Mouse (Mus musculus) common myeloid progenitor, adult 5-6 weeks (primary cell): ENCODE results near the gene Tpr. TPM values are rescaled to one million over a fixed set of nuclear protein-coding genes. Genes with fewer than 3 reads are reported as not detected.

Source experiments
- ATAC-seq: replicated peaks from 2 replicates; pipeline ENCODE4 v1.8.0; 2016; ENCODE audit warnings: low read depth, mild to moderate bottlenecking, moderate TSS enrichment, inconsistent platforms; ENCODE audit not compliant: poor library complexity, severe bottlenecking
- total RNA-seq: library from RNA; stranded (forward); fragments of 200-1000, 187-1606 nt; gene quantifications from 2 replicates; pipeline ENCODE4 v1.2.3, GENCODE M21; 2017

Gene Tpr
- total RNA-seq = 523 and 604 TPM in 2 replicates

DNA sequence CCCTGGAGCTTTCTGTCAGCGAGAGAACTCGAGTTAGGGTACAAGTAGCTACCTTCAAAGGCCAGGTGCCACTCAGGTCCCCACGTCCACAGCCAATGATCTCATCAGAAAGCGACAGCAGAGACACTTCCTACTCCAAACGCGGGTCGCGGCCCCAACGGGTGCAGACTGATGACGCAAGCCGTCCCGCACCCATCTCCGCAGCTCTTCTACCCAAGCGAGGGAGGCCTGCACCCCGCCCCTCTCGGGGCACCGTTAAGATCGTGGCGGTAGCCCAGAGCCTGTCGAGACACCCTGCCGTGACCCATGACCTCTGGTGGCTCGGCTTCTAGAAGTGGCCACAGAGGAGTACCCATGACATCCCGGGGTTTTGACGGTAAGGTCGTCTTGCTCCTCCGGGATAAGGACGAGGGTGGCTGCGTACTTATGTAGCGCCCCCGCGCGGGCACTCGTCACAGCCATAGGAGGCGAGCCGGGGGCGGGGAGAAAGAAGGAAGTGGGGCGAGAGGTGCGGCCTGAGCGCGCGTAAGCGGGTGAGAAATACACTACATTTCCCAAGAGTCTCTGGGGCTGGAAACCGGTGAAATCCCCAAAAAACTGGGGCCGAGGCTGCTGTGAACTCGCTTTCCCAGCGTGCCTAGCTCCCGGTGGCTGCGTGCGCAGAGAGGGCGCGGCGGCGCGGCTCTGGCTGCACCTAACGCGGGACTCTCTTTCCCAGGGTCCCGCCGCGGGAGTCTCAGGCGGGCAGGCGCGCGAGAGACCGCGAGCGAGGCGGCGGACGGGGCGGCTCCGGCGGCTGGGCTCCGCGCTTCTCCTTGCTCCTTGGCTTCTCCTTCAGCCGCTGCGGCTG is at the start of gene Tpr, which contains the start of gene Odr4:
TSS of gene Tpr (plus strand) at position 201 of the 850 bp plus-strand sequence.
TSS of gene Odr4 (minus strand) at position 443 of the 850 bp plus-strand sequence.
- peak; percentile 86 for ATAC-seq

DNA sequence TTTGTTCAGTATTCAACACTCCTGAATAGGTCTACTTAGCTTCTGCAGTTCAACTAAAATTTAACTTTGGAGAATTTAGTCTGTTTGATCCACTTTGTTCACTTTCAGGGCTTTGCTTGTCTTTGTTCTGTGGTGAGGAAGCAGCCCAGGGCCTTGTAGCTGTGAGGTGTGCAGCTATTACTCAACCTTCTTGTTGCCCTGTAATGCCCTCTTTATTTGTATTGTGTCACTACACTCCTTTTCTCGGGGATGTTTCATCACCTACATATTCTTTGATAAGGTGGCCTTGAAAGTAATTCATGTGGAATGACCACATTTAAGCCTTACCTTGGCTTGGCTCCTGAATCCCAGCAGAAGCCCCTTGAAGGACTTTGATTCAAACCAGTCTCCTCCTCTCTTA is 31.8 kb upstream of the Tpr start:
- ATAC-seq = no peak

DNA sequence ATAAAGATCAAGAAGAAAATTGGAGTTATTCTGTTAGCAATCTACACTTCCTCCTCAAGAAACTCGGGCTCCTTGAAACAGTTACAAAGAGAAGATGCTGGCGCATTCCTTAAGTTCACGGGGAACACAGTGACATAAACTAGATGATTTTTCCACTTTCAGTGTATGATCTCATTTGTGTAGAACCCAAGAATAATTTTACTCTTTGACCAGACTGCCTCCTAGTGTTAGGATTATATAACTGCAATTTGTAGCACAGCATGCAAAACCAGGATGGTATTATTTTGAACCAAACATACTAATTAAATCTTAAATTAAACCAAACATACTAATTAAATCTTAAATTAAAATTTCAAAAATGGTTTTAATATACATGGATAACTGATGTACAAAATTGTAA is 19.7 kb upstream of the Tpr start:
- peak; percentile 79; the same call in 1 of the 2 replicates for ATAC-seq

DNA sequence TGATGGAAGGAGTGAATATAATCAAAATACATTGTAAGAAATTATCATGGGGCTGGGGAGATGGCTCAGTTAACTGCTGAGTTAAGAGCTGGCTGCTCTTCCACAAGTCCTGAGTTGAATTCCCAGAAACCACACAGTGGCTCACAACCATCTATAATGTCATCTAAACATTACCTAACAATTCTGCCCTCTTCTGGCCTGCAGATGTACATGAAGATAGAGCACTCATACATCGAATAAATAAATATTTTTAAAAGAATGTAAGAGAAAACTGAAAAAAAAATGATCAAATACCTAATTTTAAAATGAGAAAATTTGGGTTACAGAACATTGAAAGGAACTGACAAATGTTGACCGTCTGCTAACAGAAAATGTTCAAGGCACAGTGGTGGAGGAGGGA is 18.4 kb upstream of the Tpr start:
- ATAC-seq = no peak

DNA sequence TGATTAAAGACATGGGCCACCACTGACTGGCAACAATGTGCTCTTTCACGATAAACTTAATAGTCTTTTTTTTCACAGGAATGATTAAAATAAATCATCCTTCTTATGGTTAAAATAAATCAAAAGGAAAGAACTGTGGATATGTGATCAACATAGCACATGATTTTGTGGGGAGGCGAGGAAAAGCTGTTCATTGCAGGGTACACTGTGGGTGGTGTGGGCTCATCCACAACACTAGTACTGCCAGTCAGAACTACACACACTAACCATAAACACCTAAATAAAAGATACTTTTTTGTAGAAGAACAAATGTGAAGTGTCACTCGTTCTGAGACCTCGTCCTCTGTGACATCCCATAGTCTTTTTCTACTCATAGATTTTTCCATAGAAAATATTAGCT is 8.5 kb upstream of the Tpr start:
- no peak for ATAC-seq

DNA sequence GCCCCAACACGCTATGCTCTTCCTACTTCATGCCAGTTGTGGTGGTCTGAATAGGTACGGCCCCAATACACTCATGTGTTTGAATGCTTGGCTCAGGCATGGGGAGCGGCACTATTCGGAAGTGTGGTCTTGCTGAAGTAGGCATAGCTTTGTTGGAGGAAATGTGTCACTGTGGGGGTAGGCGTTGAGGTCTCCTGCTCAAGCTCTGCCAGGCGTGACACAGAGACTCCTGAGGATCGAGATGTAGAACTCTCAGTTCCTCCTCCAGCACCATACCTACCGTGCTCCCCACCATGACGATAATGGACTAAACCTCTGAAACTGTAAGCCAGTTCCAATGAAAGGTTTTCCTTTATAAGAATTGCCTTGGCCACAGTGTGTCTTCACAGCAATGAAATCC is 5.1 kb upstream of the Tpr start:
- ATAC-seq = no peak

DNA sequence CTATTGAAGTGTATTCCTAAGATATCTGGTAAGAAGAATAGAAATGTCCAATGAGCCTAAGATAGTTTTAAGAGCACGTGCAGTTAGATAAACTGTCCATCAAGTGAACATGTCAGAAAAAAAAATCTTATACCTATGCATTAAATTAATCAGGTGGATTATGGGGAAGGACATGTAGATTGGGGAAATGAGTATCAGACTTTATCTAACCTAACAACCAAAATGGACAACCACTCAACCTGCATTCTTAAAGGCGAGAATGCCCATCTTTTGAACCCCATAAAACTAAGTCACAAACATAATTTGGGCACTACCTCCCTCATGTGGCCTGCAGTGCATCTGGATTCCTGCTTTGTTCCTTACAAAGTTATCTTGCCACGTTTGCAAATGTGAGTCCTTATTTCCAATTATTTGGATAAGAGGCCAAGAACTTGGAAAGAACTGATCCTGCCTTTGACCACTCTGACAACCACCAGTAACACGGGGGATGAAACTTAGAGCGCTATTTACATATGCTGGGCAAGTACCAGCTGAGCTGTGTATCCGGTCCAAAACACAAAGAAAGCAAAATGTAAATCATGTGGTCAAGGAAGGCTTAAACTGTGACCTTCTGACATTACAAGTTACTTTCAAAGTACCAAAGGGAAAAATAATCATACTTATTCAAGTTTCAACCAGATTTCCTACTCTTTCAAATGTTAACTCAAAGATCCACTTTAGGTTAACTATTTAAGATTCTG is 3.1 kb upstream of the Tpr start:
- ATAC-seq = no peak

DNA sequence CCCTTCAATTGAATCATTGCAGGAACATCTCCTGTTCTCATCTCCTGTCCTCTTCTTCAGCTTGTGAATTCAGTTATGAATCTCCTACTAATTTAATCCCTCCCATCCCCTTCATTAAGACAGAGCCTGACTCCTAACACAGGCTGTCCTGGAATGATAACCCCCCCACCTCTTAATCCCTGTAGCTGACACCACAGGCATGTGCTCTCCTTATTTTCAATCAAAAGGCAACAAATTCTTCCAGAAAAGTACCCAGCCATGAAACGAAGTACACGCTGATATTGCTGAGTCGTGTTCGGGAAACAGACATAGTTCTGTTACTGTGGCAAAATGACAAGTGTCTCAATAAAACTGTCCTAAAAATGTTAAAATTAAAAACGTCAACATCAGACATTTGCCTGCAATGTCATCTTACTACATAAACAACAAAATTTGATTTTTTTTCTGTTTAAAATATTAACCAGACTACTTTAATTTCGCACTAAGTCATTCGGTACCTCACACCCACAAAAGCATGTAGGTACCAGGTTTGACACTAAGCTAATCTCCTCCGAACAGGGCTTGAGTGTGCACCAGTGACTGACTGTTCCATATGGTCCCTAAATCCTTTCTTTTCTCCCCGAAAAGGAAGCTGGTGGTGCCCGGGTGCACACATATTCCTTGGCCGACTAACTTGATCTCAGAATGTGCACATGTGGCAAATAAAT is 554 bp upstream of the Tpr start:
- peak; percentile 11 for ATAC-seq

DNA sequence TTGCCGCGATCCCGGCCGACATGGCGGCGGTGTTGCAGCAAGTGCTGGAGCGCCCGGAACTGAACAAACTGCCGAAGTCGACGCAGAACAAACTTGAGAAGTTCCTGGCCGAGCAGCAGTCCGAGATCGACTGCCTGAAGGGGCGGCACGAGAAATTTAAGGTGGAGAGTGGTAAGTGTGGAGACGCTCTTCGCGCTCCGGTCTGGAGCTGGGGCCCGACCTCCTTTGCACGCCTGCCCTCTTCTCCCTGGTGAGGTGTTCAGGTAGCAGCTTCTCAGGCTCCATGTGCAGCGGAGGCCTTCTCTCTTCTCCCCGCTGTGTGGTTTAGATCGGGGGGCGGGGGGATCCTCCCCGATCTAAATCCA is 832 bp downstream of the Tpr start:
- no peak; the same call in 1 of the 2 replicates for ATAC-seq

DNA sequence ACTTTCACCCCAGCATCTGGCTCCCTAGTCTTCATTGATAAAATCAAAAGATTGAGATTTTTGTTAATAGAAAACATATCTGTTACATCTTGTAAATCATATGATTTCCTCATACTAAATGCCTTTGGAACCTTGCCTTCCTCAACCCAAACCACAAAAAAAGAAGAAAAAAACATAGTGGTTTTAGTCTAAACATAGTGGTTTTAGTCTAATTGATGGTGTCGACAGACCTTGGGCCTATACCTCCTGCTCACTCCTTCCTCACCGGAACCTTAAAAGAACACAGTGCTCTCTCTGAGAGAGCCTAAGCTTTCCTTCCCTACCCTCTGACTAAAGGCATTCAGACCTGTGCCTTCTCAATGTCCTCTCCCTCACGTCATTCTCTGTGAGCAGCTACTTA is 3.4 kb downstream of the Tpr start:
- ATAC-seq = no peak

DNA sequence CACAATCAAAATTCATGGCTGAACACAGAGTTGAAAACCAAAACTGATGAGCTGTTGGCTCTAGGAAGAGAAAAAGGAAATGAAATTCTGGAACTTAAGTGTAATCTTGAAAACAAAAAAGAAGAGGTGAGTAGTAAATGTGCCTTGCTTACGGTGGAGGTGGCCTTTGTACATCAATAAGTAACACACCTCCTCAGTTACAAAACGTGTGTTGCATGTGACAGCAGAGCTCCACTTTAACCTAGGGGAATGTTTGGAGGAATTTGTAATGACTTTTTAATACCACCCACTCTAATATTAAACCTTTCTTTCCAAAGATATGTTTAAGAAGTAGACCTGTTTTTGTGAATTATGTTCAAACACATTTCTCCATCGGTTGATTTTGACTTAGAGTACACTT is 11.3 kb downstream of the Tpr start:
- ATAC-seq = no peak

DNA sequence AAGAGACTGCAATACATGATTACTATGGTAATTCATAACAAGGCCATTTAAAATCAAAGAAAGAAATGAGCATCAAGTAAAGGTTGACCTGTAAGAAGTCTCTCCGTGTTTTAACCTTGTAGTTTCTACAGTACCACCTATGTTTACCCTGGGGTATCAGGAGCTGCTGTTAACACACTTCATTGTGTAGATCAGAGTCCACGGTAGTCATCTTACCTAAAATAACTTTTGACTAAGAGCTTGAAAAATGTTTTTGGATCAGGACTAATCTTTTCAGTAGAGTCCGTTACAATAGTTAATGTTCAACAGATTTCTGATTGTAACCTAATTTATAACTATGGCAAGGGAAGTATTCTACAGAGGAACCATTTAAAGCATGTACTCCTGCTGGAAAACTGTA is 11.9 kb downstream of the Tpr start:
- no peak for ATAC-seq

DNA sequence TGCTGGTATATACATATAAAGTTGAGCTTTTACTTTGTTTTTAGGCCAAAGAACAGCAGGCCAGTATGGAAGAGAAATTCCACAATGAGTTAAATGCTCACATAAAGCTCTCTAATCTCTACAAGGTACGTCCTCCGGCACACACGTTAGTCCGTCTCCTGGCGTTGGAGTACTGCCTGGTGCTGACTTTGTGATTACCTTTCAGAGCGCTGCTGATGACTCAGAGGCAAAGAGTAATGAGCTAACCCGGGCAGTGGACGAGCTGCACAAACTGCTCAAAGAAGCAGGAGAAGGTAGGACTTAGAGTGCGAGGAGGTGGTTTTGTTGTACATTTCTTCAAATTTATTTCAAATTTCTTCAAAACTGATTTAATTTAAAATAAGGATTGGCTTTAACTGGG is 14.6 kb downstream of the Tpr start:
- no peak for ATAC-seq

DNA sequence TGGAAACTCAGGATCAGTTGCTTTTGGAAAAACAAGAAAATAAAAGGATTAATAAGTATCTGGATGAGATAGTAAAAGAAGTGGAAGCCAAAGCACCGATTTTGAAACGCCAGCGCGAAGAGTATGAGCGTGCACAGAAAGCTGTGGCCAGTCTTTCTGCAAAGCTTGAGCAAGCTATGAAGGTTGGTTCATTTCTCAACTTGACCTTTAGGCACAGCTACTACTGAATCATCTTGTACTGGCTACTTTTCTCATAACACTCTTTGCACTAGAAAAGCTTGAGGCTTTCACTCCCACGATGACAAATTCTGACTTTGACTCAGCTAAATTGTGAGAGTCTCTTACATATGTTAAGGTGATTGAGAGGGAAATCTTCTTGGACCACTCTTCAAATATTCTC is 17.4 kb downstream of the Tpr start:
- ATAC-seq = no peak

DNA sequence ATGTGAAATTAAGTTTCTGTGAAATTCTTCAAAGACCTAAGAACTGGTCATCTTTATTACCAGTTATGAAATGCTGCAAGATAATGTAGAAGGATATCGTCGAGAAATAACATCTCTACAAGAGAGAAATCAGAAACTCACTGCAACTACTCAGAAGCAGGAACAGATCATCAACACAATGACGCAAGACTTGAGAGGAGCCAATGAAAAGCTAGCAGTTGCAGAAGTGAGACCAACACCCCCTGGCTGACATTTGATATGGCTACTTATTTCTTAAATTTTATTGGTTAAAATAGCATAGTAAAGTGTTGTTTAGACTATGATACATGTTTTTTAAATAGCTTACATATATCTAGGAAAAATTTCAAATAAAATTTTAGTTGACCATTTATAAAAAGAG is 23.4 kb downstream of the Tpr start:
- no peak for ATAC-seq

DNA sequence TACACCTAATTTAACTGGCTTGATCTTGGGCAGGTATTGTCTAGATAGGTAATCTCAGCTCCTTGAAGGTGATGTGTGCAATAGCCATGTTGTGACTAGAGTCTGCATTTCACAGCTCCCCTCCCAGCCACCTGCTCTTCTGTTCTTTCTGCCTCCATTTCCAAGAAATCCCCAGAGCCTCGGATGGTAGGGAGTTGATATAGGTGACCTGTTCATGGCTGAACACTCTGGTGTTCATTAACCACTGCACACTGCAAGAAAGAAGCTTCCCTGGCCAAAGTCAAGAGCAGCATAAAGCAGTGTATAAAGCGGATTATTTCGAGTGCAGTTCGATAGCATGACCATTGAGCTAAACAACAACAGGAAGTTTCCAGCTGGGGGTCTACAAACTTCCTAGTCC is 25.8 kb downstream of the Tpr start:
- no peak for ATAC-seq

DNA sequence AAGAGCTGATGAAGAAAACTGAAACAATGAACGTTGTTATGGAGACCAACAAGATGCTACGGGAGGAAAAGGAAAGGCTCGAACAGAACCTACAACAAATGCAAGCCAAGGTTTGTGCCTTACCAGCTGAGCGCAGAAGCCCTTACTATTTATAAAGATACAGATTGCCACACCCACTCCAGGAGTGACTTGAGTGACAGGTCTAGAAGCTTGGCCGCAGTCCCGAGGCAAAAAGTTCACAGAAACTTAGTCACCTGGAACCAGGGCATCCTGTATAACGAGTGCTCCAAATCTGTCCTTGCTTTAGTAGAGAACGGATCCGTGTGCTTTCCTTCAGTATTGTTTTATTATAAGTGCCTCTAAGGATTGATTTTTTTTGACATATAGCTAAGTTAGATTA is 33.0 kb downstream of the Tpr start:
- ATAC-seq = no peak

DNA sequence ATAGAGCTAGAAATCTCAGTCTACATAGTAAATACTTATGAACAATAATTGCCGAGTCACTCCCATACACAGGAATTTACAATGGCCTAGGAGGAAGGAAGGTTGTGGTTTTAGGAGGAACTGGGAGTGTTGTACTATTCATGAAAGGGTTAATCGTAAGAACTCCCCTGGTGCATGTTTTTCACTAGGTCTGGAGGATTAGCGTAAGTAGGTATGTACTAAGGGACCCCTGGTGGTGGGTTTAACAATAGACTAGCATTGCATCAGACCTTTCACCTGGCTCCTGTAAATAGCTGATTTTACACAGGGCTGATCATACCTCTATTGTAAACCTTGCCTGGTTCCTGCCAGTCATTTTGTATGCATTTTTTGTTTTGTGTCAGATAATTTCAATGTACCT is 33.6 kb downstream of the Tpr start:
- no peak for ATAC-seq

DNA sequence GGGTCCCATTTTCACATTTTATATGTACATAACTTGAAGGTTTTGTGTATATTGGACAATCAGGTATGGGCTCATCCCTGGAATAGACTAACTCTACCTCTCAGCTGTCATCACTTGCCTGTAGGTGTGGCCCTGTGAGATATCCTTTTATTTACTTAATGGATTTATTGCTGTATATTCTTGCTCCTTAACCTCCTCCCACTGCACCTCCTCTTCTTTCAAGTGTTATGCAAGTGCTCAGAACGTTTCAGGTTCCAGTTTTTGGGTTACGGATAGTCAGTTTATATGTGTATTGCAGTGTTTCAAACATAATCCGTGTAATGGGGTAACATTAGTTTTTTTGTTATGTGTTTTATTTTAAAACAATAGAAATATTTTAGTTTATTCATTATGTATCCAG is 46.0 kb downstream of the Tpr start:
- no peak for ATAC-seq

DNA sequence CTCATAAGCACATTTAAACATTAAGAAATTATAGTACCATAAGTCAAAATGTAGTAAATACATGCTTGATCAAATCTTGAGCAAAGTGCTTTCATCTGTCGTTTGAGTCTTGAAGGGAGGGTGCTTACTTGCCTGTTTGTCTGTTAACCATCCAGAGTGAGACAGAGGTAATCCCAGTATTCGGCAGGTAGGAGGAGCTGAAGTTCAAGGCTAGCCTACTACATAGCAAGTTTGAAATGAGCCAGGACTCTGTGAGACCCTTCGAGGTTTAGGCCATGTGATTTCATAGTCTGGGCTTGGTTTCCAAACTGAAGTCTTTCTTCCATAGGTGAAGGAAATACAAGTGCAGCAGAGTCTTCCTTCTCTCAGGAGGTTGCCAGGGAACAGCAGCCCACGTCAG is 49.1 kb downstream of the Tpr start:
- 0 out of 2 replicates have a peak, but pooled peaks have one; percentile 25 for ATAC-seq

DNA sequence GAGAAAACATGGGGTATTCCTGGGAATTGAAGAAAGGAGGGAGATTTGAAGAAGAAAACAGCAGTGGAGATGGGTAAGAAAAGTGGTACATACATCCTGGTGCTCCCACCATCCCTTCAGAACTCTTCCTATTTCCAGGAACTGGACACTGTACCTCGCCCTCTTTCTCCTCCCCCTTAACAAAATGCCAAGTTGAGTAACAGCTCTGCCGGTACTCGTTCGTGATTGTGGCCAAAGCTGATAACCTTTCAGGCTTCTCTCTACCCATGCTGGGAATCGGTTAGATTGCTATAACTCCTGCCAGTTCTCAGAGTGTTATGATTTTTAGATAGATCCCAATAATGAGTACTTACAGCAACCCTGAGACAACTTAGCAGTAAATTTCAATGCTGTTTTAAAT is 66.3 kb downstream of the Tpr start:
- ATAC-seq = no peak
